Mouse (Mus musculus) skeletal muscle tissue, adult 2 months (tissue): ENCODE measurements around the gene Nkx1-2.
A peak's percentile ranks its signal among the peaks of the same experiment; 100 is the strongest.

ENCODE experiments used
- DNase-seq: peaks from one replicate; pipeline ENCODE4 v3.0.0-alpha.2; 2012; ENCODE audit warnings: low read depth, low spot score

Nkx1-2 gene

DNA sequence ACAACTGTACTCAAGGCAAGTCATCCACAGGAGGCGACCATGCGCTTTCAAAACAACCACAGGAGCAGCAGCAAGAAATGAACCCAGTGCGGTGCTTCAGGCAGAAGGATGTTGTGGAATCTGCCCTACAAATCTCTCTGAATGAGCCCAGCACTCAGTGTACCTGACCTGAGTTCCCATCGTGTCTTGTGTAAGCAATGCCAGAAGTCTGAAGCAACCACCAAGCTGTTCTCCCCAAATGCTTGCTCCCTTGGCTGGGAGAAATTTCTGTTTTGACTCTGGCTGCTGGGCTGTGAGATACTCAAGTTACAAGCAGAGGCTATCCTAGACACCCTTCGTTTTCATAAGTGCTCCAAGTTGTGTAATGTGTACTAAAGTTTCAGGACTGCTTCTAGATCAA lies 6.3 kb upstream of the Nkx1-2 start:
- peak; percentile 89 for DNase-seq

DNA sequence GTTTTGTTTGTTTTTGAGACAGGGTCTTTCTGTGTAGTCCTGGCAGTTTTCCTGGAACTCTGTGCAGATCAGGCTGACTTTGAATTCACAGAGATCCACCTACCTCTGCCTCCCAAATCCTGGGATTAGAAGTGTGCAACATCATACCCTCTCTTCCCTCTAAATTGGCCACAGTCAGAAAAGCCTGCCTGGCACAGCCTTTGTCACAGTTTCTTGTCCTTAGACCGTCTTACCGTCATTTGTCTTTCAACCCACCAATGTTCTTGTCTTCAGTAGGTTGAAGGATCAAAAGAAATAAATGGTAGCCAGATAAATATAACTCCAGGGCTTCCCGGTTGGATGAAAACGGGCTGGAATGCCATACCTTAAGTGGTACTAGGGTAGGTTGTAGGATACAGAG lies 5.3 kb upstream of the Nkx1-2 start:
- no peak for DNase-seq

DNA sequence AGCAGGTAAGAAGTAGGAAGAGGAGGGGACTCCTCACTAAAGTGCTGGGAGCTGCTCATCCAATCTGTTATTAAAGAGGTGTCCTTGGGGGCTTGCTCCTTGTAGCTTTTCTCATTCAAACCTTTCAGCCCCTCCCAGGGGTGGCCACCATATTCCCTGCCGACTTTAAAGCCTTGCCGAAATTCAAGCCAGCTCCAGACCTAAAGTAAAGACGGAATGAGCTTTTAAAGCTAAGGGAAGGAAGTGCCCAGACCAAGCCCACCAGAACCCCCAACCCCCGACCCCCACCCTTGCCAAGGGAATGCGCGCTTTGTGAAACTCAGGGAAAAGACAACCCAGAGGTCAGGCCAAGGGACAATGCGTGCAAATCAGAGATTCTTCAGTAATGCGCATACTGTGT lies 1.5 kb upstream of the Nkx1-2 start:
- no peak for DNase-seq

DNA sequence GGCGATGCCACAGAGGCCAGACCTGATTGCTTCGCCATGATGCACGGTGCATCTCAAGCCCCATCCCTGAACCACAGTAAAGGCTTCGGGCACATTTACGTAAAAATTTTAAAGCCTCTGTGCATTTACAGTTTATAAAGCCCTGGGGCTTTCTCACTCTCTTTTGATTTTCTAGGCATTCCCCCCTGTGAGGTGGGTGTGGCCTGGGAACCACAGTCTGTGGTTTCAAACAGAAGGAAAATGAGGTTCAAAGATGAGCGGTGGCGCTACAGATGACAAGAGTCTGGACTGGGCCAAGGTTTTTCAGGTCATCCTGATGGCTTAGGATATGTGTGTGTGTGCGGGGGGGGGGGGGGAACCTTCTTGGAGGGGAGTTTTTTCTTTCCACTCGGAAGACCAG lies 589 bp upstream of the Nkx1-2 start:
- DNase-seq = no peak

DNA sequence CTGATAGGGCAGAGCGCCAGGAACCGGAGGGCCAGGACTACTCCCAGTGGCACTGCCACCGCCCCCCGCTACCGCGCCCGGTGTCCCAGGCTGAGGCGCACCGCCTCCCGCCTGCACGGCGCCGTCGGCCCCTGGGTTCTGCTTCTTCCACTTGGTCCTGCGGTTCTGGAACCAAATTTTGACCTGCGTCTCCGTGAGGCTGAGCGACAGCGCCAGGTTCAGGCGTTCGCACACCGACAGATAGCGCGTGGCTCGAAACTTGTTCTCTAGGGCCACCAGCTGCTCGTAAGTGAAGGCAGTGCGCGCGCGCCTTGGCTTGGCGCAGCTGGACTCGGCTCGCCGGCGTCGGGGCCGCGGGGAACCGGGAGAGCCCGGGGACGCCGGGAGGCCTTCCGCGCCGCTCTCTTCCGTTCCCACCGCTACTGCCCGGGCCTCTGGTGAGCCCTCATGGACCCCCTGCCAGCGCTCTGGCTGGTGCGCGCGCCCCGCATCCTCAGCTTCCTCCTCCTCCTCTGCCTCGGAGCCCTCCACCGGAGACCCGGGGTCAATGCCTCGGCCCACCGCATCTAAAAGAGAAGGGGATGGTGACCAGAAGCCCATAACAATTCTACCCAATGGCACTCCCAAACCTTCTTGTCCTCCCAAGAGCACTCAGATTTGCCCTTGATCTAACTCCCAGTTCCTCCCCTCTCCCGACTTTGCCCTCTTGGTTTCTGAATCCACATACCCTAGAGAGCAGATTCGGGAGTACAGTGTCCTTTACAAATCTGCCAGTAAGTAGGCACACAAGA lies 2.0 kb downstream of the Nkx1-2 start:
- no peak for DNase-seq

DNA sequence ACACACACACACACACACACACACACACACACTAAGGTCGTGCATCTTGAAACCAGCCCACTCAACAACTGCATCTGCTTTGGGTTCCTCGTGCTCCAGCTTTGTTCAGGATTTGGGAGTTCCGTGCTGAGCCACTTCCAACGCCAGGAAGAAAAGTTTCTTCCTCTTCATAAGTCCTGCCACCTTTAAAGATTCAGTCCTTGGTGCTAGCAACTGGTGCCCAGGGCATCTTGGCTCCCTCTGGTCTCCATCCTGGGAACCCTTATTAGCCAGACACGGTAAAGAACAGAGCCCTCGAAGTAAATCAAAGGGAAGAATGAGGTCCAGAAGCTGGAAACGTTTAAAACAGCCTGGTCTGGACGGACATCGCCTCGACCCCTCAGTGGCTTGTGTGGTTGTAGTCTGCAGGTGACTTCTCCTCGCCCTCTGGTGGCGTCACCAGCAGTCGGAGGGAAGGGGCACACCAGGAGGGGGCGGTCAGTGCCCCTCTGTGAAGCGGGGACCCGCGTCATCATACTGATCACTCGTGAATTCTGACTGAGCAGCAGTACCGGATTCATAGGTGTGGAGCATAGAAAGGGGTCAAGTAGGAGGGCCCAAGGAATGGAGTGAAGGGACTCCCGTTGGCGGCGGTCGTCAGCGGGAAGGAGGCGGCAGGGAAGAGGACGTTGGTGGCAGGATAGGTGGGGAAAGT lies 2.7 kb downstream of the Nkx1-2 start:
- no peak for DNase-seq

DNA sequence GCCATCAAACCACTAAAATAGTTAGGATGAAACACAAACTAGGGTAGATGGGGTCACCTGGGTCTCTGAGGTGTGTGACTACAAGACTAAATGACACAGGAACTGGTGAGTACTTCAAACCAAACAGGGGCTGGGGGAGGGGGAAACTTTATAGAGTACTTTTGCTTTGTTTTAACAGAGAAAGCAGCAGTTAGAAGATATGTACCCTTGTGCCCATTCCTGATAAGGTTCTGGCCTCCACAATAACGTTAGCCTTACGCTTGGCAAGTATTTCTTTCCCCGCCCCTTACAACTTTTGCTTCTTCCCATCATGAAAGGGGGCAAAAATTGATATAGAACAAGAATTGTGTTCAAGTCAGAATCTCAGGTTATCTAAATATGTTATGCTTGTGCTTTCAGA lies 3.6 kb downstream of the Nkx1-2 start:
- DNase-seq = no peak

DNA sequence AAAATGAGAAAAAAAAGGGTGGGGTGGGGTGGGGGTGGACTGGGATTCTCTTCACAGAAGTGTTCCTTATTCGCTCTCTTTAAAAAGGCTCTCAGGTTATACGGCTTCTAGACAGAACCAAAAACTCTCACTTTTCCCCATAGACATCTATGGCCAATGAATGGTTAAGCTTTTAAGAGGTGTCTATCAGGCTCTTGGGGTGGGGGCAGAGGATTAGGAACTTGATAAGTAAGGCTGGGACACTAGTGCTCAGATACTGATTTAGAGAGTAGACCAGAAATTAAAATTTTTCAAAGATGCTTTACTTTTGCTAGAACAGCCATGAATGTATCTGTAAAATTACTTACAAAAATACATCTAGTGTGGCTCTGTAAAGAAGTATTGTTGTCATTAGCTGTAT lies 5.1 kb downstream of the Nkx1-2 start:
- no peak for DNase-seq

DNA sequence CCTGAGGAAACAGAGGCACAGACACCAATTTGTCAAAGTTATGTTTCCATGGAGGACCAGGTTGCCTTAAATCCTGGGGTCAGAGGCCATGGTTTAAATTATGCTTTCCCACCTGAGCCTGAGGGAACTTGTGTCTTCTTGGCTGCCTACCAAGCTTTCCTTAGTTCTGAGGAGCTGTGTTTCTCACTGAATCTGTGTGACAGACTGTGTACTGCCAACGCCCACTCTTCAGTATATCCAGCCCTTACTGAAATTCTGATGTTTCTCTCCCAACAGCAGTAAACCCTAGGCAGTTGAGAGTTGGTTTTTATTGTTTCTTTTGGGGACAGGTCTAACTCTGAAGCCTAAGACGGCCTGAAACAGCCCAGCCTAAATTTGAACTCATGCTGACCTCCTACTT lies 5.7 kb downstream of the Nkx1-2 start:
- no peak for DNase-seq

DNA sequence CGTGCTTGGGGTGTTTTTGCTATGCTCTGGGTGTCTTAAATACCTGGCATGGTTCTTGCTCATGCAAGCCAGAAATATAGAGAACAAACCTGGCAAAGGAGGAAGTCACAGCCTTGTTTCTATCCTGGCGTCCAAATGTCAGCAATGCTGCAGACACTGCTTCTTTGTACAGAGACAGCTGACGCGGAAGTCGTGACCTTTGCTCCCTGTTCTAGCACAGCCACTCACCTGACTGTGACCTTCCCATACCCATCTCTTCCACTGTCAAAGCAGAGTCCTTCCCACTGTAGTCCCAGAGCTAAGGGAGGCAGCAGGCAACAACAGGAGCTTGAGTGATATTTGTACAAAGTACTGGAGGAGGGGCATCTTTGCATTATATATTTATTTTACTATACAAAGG lies 9.8 kb downstream of the Nkx1-2 start:
- no peak for DNase-seq

DNA sequence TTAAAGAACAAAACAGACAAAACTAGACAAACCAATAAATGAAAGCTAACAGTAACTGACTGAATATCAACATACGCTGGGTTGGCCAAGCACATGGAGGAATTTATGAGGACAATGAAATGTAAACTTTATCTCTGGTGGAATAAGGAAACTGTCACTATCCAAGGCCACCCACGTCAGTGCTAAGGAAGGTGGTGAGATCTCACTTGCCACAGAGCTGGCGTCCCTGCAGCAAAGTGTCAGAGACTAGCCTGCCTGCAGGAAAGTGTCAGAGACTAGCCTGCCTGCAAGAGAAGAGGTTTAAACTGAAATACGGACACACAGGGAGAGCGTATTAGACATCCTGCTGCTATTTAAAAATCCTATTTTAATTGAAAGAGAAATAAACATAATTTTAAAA lies 12.3 kb downstream of the Nkx1-2 start:
- DNase-seq = no peak

DNA sequence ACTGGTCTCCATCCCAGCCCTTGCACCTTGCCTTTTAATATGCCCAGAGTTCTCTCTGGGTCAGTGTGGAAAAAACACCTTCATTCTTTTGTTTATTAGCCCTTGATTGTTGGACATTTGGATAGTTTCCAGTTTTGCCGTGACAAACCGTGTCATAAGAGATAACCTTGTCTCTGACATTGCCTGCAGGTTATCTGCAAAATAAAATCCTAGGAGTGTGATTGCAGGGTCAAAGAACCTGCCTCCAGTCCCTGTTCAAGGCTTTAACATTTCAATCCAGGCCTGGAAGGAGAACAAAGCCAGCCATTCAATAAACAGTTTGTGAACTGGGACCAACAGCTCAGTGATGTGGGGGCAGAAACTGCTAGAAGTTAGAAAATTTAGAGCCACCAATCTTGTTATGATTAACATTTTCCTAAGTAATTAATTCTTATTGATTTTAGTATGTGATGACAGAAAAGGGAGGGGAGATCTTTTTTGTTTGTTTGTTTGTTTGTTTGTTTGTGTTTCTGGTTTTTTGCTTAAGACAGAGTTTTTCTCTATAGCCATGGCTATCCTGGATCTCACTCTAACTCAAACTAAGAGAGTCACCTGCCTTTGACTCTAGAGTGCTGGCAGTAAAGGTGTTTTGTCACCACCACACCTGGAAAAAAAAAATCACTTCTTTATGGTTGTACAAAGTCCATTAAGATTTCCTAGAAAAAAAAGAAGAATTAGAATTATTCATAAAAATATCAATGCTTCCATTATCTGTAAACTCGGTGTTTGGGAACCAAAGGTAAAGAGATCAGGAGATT lies 13.5 kb downstream of the Nkx1-2 start:
- DNase-seq = no peak

DNA sequence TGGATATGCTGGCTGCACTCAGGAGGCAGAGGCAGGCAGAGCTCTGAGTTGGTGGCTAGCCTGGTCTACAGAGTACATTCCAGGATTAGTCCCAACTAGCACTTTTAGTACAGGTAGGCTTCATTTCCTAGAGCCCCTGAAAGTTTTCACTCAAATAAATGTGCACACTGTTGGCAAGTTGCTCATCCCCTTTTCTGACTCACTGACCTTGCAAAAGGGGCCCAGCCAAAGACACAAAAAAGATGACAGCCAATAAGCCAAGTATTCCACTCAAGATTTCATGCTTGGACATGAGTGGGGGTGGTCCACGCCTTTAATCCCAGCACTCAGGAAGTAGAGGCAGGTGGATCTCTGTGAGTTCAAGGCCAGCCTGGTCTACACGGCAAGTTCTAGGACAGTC lies 18.0 kb downstream of the Nkx1-2 start:
- DNase-seq = no peak

DNA sequence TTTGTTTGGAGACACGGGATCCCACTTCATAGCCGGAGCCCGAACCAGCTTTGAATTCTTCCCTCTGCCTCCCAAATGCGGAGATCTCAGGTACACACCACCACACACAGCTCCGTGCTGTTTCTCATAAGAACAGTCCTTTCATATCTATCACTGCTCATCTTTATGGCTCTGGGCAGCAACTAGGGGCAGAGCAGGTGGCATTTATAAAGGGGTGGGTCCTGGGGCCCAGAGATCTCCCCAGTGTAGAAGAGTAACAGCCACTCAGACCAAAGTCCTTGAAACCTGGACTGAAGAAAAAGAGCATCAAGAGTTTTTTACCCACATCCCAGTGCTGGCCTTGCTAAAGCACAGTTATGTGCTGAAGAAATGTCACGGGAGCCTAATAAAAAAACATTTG lies 18.9 kb downstream of the Nkx1-2 start:
- no peak for DNase-seq

DNA sequence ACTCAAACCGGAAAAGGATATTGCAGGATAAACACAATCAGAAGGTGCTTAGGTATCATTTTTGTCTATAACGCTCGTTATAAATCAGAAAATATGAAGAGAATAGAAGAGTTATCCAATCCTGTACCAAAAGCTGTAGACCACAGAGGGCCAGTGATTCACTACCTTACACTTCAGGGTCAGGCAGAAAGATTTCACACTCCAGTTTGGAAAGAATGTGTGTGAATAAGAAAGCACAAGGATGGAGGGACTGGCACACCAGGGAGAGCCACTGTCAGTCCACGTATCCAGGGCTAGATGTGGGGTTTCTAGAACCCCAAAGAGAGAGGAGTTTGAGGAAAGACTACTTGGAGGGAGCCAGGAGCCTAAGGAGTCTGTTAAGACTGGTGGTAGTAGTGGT lies 22.5 kb downstream of the Nkx1-2 start:
- no peak for DNase-seq

DNA sequence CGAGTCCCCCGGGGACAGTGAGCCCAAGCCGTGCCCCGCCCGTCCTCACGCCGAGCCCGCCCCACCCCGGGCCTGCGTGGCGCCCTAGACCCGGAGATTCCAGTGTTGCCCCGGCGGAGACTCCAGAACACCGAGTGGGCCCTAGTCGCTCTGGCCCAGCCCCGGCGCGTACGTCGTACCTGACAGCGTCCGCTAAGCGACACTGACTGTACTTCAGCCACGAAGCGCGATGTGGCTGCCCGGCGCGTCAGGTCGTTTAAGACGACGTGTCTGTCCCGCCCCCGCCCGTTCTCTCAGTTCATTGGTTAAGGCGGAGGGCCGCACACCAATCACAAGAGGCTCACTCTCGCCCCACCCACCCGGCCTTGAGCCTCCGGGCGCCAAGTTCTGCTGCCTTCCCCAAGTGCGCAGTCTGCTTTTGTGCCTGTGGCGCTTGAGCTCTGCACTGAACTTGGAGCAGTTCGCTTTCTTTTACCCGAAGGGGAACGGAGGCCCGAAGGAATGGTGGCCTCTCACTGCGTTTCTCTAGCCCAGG lies 23.3 kb downstream of the Nkx1-2 start, which contains the start of gene Oat:
Oat (minus strand) TSS at position 283 of the 535 bp plus-strand sequence.
- DNase-seq = peak; percentile 97

DNA sequence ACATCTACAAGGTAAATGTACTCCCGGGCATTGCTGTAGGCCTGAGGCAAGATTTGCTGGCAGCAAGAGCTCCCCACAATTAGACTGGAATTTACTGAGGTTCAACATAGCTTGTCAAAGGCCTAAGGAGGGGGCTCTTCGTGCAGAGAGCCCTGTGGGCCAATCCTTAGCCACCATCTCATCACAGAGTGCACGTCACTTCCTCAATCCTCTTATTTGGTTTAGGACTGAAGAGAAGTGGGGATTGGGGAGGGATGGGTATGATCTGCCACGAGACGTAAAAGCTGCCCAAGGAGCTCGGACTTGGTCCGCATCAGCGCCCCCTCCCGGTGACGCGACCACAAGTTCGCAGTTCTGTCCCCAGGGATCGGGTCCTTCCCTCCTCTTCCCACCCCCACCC lies 23.8 kb downstream of the Nkx1-2 start:
- peak; percentile 92 for DNase-seq

DNA sequence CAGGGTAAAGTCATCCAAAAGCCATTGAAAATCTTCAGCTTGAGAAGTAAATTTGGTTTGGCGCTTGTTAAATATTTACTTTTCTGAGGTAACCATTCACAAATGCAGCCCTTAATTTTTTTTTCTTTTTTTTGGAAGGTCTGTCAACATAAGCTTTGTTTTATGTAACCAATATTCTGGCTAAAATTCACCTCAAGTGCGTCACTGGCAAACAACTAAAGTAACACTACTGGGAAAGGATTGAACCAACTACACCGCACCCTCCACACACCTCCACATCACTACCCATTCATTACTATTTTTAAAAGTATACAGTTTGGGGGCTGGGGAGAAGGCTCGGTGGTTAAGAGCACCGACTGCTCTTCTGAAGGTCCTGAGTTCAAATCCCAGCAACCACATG lies 24.8 kb downstream of the Nkx1-2 start:
- DNase-seq = no peak

DNA sequence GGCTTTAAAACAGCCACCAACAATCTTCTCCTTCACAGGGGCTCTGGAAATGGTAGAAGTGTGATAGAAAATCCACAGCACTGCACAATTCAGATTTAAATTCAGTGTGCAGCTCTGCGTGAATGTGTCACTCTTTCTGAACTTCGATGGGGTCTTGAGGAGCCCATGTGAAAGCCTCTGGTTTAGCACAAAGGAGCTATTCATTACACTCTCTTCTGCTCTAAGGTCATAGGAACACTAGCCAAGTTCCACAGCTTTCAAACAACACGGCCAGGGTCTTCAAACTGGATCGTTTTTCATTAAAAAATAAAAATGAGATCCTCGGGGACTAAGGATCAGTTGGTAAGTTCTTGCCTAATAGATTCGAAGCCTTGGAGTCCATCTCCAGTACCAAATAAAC lies 26.2 kb downstream of the Nkx1-2 start:
- DNase-seq = no peak

DNA sequence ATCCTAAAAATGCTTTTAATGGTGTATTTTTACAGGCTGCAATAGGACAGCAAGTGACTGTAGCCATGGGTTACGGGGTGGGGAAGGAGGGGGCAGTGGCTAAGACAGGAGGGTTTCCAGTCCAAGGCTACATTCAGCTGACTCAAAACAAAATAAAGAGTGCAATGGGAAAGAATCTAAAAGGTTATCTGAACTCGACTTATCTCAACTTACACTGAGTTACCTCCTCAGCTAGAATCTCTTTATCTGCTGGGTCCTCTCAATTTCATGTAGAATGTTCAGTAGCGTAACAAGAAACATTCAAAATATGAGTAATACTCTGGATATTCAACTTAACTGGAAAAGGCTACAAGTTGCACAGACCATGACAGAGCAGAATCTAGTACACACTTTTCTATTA lies 26.7 kb downstream of the Nkx1-2 start:
- DNase-seq = no peak

DNA sequence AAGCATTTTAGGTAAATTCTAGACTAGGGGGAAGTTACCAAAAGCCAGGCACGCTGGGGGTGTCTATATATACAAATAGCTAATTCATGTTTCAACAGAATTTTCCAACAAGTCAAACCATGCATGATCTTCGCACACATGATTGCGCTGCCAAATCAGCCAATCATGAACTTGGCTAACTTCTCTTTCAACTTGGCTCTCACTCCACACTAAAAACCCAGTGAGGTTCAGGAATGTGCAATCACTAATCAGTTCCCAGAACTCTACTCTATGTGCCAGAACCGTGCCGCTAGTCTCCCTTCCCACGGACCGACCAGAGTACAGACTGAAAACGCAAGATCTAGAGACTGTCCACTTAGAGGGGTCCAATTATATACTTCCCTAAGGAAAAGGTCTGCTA lies 28.0 kb downstream of the Nkx1-2 start:
- DNase-seq = no peak

DNA sequence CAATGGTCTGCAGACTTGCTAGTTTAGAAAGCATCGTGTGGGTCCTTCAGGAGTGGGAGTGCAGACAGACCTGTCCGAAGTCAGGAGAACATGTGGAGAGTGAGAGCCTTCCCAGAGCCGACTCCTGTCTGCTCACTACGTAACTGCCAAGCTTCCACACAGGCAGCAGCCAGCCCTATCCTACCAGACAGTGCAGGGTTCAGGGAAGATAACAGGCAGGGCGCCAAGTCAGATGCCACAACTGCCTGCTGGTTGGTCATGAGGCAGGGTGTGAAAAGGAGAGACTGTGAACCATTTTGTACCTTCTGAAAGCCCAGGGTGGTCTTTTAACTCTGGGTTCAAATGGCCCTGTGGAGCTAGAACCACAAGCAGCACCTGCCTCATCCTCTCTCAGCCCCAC lies 29.4 kb downstream of the Nkx1-2 start:
- DNase-seq = no peak
